Mouse (Mus musculus): ENCODE measurements around the gene Edar.

DNA sequence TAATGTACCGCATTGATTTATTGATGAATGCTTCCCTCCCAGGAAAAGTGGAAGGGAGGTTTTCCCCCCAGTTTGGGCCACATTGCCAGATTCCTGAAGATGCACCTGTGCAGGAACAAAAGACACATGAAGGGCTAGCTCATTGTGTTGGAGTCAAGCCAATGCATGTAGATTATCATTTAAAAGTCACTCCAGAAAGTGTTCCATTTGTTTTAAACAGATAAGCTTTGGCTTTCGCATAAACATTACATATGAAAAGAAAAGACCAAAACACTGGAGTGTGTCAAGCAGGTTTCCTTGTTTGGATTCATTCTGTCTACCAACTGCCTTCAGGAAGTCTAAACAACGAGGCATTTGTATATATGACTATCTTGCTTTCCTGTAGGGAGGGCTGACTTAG lies 81.0 kb downstream of the Edar start:
- TF ChIP-seq CTCF (IDR thresholded peaks at IDR 0.05; ENCODE audit: extremely low read depth, insufficient read length, insufficient replicate concordance, low read depth, low read length) (no peak), POLR2A (IDR thresholded peaks at IDR 0.05; ENCODE audit: low read depth, low read length) (no peak)

Data from small intestine, adult 2 months (tissue).